Mouse (Mus musculus): ENCODE data around the gene Vps35l.

Vps35l gene

DNA sequence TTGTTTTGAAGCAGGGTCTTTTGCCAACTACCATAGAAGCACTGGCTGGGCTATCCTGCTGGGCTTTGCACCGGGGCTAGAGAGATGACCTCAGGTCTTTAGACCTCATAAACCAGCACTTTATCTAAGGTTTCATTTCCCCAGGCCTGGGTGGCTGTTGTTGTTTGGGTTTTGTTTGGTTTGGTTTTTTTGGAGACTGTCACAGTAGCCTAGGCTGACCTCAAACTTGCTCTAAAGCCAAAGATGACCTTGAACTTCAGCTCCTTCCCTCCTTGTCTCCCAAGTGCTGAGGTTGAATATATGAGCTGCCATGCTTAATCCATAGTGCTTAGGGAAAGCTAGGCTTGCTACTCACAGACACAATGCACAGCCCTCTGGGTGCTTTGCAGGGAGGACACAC is 79.6 kb downstream of the Vps35l start:
- no peak for DNase-seq (ENCODE audit: low spot score)

DNA sequence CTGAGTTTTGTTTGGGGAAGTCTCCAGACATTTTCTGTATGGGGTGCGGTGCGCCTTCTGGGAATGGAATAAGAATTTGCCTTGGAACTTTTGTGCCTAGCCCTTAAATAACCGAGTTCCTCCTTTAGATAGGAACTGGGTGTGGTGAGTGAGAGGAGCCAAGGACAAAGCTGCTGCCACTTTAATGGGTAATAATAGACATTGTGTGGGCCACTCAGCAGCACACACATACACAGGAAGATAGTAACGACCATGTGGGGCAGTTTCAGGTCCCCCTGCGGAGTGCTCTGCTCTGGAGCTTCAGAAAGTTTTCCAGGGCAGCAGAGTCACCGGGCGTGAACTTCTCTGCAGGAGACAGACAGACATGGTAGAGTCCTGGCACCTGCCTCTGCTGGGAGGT is 81.3 kb downstream of the Vps35l start:
- no peak for DNase-seq (ENCODE audit: low spot score)

DNA sequence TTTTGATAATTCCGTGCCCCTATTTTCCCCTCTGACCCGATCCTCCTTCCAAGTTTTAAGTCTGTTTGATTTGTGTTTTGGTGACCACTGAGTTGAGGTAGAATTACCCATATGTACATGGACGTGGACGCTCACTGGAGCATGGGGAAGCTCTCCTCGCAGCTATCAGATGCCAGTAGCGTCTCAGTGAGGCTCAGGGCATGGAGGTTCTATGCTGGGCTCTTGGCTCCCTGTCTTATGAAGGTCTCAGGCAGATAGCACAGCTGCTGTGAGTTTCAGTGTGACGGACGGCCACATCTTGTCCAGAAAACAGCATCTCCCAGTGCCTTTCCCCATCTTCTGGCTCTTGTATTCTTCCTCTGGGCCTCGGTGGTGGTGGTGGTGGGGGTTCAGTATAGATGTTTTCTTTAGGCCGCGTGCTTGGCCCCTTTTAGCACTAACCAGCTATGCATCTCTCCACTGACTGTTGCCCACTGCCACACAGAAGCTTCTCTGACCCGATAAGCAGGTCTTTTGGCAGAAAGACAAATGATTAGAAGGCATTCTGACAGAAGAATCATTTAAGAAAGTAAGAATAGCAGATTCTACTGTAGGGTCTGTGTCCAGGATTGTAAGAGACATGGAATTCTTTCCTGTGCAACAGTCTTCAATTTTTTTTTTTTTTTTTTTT is 82.0 kb downstream of the Vps35l start:
- DNase-seq (ENCODE audit: low spot score), result no peak

DNA sequence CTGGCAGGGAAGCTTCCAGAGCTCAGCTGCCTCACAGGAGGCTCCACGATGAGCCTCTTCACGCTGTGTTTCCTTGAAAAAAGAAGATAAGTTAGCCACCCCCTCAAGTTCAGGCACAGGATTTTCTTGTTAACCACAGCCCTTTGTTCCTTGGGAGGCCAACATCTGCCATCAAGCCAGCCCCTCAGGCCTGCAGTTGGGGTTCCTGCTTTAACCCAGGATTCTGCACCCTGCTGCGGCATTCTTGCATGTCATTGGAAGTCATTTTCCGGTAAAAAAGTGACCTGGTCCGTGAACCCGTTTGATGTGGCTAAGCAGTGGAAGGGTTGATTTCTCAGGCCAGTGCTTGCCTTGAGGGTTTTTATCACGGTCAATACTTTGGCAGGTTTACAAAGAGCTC is 84.4 kb downstream of the Vps35l start:
- DNase-seq (ENCODE audit: low spot score), result no peak

DNA sequence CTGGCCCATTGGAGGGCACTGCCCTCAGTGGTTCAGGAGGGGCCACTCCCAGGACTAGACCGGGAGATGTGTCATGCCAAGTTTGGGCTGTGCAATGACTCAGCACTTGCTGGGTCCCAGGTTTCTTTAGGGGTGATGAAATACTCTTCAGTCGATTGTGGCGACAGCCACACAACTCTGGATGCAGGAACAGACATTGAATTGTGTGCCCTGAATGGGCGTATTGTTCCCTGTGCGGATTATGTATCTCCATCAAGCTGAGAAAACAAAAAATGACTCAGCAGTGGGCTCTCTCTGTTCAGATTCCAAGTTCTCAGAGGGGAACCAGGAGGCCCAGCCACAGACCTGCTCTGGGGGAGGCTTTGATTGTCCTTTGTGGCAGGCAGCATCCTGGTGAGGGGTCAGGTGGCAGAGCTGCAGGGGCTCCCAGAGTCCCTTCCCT is 88.0 kb downstream of the Vps35l start:
- no peak for DNase-seq (ENCODE audit: low spot score)

DNA sequence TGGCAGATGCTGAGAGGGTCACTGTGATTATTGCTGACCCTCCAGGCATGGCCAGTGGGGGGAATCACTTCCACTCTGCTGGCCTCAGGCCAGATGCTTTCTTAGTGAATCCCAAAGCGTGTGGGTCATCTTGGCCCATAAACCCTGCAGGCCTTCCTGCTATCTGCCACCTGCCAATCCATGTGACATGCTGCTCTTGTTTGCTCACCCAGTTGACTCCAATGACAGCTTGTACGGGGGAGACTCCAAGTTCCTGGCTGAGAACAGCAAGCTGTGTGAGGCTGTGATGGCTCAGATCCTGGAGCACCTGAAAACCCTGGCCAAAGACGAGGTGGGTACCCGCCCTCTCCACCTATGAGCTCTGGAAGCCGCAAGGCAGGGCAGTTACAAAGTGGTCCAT is 97.9 kb downstream of the Vps35l start:
- no peak for DNase-seq (ENCODE audit: low spot score)

DNA sequence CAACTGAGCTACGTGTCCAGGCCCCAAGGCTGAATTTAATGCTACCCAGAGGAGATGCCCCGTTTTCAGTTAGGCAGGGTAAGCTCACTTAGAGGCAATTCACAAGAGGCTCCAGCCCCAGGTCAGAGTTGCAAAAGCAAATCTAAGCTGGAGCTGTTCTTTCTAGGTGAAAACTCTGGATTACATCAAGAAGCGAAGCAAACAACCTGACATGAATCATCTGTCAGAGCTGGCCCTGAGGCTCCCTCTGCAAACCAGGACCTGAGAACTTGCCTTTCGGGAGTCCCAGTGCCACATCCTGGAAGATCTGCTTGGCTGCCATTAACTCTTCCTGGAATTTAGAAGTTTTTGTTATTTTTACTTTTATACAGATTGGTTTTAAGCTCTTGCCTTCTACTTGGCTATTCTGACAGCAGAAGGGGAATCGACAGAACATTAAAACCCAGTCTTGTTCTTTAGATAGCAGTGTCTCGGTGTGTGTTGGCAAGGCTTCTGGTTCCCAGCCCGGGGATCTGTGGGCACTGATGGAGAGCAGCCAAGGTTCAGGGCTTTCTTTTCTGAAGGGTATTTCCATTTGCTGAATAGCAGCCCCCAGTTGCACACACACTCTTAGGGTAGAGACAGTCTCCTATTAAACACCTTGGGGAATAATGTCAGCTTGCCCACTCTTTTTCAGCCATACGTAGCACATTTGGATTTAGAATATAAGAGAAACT is 101.2 kb downstream of the Vps35l start:
- no peak for DNase-seq (ENCODE audit: low spot score)

DNA sequence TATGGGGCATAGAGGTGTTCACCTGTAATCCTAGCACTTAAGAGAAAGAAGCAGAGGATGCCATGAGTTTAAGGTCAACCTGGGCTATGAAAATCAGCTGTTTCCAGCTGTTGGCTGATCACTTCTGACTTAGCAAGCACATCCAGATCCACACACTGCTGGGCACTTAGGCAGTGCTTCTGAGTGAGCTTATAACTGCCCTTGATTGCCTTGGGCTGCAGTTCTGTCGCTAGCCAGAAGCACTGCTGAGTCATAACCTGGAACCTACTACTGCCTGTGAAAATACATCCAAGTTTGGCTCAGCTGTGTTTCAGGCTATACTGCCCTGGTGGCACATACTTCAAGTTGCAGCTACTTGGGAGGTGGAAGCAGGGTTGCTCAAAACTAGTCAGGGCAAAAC is 101.8 kb downstream of the Vps35l start:
- no peak for DNase-seq (ENCODE audit: low spot score)

DNA sequence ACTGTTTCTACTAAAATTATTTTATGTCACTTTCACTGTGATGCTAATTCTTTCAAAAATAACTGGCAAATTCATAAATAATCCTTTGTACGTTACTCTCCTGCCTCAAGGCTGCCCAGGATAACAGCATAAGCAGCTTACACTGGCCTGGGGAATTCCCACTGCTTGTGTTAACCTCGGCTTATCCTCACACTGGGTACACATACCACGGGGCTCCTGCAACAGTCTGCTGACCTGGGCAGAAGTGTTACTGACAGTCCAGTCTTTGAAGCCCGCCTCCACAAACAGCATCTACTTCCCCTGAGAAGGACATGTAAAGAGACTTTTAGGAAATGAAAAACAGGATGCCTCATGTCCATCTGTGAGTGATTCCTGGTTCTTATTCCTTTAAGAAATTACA is 102.9 kb downstream of the Vps35l start:
- no peak for DNase-seq (ENCODE audit: low spot score)

DNA sequence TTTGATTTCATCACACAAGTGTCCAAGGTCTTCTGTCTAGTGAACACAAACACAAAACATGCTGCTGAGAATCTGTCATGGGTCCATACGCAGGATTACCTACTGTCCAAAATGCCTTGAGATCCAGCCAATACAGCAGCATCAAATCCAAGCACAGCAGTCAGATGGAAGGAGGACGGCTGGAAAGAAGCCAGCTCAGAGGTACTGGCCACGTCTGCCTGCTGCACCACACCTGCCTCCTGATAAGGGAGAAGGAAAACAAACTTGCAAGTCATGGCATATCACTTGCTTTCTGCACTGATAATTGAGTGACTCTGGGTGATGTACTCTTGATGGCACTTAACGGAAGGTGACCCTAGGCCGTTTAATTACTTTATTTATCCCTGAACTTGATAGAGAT is 105.1 kb downstream of the Vps35l start:
- no peak for DNase-seq (ENCODE audit: low spot score)

DNA sequence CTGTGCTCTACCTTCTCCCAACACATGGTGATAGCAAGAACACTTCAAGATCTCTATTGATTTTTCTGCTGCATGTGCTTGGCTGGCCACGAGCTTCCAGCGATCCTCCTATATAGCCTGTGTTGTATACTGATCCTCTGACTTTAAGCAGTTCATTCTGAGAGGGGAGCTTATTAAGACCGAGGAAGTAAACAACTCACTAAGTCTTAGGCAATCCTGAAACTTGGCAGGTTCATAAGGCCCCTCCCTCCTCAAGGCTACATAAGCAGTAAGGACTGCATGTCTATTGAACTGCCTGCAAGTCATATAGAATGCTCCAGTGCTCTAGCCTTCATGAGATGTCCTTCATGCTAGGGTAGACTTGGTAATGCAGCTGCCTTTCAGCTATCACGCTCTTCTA is 106.3 kb downstream of the Vps35l start:
- DNase-seq (ENCODE audit: low spot score), result no peak

DNA sequence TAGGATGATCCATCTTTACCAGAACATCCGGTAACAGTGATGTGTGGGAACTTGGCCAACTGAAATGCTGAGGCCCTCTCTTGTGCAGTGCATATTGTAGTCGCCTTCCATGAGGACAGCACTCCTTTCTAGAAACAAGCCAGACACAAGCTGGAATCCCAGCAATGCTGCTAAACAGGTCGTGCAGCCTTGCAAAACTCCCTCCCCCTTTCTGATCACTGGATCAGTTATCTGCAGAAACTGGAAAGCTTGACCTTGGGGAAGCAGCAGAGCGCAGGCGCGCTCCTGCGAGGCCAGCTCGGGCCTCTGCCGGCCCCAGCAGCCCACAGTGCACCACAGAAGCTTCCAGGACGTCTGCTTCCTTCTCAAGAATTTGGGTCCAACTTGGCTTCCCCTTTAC is 108.8 kb downstream of the Vps35l start:
- DNase-seq (ENCODE audit: low spot score), result peak; percentile 70

DNA sequence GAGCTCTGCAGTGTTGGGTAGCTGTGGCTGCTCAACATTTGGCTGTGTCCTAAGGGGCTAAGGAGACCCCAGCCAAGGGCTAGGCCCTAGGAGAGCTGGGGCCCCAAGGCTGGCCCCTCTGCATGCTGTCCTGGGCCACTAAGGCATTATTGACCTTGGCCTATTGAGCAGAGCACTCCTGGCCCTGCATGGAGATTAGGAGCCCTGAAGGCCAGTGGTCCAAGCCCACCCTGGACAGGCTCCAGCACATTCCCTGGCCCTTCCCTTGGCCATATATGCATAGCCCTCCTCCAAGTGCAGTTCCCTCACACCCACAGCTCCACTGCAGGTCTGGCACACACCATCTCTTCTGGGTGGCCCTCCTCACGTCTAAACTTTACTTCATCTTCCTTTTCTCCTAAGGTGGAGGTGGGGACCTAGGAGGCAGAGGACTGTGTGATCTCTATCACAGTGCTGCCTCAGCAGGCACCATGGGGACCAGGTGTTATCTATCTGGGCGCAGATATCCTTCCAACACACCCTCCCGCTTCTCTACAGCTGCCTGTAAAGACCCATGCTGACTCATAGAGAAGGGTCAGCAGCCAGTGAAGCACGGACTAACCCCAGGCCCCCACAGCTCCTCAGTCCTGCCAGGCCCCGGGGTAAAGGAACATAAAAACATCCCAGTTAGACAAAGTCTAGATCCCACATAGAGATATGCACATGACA is 109.7 kb downstream of the Vps35l start:
- peak; percentile 20 for DNase-seq (ENCODE audit: low spot score)

DNA sequence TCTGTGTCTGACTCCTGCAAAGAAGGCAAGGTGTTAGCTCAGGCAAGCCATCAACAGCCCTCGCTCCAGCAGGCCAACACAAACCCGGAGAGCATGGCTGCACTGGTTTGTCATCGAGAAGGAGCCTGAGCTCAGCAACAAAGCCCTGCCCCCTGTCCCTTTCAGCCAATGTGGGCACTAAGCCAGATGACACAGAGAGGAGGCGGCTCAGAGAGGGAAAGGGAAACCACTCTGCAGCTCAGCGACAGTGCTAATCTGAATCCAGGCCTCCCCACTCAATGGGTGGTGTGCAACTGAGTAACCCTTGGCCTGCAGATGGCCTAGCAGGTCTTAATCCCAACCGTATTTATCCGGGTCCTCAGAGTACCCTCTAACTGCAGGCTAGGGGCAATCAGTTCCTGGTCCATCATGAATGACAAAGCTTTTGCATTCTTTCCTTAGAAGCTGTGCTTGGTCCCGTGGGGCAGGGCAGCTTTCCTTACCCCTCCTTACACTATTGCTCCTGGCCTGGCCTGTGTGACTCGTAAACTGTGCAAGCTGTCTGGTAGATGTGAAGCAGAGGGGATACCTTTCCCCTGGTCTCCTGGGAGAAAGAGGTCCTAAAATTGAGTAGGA is 110.8 kb downstream of the Vps35l start:
- peak; percentile 24 for DNase-seq (ENCODE audit: low spot score)

DNA sequence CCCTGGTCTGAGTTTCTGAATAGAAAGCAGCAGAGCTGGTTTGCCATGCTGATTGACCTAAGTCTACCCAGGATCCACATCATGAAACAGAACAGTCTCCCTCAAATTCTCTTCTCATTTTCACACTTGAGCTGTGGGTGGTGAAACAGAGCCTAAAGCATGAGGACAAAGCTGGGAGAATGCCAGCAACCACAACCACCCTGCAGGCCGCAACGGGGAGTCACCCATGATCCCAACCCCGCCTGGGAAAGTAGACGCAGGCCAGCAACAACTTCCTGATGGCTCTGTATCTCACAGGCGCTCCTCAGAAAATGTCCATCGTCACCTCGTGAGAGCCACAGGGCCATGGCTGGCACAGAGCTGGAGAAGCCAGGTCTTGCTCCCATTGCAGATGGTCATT is 111.5 kb downstream of the Vps35l start:
- peak; percentile 27 for DNase-seq (ENCODE audit: low spot score)

DNA sequence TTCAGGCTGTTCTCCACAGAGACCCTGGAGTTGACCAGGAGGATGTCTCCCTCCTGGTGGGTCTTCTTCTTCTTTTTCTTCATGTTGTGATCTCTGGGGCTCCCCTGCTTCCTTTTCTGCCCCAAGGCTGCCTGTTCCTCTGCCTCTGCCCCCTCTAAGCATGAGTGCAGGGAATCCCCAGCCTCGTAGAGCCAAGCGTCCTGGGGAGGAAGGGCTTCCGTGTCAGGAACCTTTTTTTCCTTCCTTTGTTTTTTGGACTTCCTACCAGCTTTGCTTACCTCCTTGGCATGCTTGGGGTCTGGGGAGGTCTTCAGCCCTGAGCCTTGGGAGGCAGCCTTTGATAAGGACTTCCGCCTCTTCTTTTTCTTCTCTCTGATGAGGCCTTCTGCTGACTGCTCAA is 112.6 kb downstream of the Vps35l start:
- DNase-seq (ENCODE audit: low spot score), result no peak

DNA sequence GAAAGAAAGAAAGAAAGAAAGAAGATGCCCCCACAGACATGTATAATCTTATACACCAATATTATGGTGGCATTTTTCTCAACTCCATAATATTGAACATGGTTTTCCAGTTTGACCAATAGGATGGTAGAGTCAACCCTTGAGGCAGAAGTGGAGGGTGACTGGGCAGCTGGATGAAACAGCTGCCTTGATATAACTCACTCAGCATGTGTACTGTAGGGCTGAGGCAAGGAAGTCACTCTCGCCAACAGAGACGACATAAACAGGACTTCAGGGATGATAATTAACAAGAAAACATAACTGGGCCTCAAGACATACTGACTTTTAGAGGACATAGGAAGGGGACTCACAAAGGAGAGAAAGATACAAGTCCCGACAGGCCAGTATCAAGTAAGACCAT is 114.6 kb downstream of the Vps35l start:
- no peak for DNase-seq (ENCODE audit: low spot score)

DNA sequence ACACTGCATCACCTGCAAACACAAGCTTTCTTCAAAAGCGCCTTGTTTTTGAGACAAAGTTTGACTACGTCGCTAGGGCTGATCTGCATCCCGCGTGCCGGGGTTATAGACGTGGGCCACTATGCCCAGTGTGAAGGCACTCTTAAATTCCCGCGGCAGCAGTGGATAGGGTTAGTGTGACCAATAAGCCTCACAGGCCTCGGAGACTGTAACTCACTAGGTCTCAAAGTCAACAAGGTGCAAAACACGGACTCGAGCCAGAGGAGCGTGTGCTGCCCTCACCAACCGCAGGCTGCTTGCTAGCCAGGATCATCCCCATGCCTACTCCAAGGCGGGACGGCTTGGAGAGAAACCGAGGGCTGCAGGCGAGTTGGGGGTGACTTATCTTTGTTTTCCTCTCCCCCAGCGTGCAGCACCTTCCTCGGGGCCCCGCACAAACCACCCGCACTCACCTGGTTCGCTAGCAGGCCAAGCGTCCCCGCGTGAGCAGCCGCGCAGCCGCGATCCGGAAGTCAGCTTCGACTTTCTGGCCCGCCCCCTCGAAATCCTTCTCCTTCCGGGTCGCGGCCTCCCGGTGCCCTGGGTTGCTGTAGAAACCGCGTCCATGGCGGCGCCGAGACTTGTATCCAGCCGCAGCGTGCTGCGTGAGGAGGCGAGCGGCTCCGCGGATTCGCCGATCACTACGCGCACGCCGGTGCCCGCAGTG is 115.3 kb downstream of the Vps35l start, which contains the start of gene Iqck:
Gene Iqck (plus strand): TSS at position 582 of the 706 bp plus-strand sequence.
- peak; percentile 91 for DNase-seq (ENCODE audit: low spot score)

DNA sequence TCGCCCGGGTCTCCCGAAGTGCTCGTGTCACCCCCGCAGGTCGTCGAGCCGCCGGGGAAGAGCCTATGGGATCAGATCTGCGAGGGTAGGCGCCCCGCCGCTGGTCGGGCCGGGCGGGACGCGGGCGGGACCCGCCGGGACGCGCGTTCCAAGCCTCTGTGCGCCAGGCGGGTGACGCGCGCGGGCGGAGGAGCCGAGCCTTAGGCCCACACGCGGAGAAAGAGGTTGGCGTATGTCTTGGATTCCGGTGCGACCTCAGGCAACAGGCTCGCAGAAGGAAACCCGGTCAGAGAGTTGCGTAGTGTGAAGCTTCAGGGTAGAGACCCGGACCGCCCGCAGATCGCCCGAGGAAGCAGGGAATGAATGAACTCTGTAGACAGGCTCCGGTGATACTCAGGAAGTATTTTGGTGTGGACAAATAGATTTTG is 115.9 kb downstream of the Vps35l start, which contains the start of gene Knop1:
Gene Knop1 (minus strand): TSS at position 378 of the 428 bp plus-strand sequence.
- no peak for DNase-seq (ENCODE audit: low spot score)

DNA sequence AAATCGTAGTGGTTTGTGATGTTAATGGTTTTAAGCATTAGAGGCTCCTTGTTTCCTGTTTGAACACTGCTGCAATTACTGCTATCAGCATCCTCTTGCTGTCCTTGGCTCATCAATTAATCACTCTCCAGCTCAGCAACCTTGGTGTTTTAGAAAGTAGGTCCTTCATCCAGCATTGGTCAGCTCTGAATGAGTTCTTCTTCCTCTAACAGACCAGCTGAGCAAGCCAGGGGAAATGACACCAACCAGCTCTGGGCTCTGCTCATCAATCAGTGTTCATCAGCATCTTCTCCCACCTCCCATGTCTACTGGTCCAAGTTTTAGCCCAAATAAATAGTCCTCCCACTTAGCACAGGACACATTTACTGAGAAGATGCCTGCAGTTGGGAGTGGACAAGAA is 118.6 kb downstream of the Vps35l start:
- no peak for DNase-seq (ENCODE audit: low spot score)

DNA sequence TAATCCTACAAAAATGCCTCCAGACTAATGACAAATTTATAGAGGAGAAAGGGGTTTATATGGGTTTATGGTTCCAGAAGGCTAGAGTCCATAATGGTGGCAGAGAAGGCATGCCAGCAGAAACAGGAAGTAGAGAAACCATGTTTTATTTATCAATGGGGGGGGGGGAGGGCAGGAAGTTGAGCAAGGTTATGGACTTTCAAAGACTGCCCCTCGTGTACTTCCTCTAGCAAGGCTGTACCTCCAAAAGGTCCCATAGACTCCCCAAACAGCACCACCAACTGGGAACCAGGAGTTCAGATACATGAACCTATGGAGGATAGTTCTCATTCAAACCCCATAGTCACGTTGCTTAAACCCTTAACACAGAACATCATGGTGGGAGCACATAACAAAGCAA is 125.3 kb downstream of the Vps35l start:
- DNase-seq (ENCODE audit: low spot score), result no peak

DNA sequence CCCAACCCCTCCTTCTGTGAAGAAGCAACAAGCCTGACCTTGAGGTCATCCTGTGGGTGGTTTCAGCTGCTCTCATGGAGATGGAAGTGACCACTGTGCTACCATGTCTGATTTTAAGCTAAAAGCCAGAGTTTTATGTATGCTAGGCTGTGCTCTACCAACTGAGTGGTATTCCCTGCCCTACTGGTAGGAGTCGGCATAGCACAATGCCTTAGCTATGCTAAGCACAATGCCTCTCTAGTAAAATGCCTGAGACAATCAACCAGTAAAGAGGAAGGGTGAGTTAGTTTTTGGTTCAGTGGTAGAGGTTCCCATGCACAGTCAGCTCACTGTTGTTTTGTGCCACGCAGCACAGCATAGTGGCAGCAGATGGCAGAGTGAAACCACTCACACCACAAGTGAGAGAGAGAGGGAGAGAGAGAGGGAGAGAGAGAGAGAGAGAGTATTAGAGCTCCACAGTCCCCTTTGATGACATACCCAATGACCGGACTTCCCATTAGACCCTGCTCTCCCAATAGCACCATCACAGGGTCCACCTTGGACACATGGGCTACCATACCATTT is 139.5 kb downstream of the Vps35l start:
- DNase-seq (ENCODE audit: low spot score), result no peak

Data from ovary, postnatal 36 days (tissue).